Mouse (Mus musculus): ENCODE data around the gene Fam20b.
A peak's percentile ranks its signal among the peaks of the same experiment; 100 is the strongest.

GRCm38 (mm10) chr1:156764584-156764983, 45.7 kb upstream of the Fam20b start:
- TF ChIP-seq EP300 (IDR thresholded peaks at IDR 0.05; ENCODE audit: low read depth) (no peak), CTCF (IDR thresholded peaks at IDR 0.05; ENCODE audit: low read depth) (peak; percentile 65)

All from liver, embryonic 14.5 days (tissue).